Mouse (Mus musculus): ENCODE measurements at regions not wholly inside any gene's neighbourhood (a gene's known extent, or its start where the extent isn't known, plus 50 kb on each side); places are given as distances from the start of the nearest gene placed in this dataset.

DNA sequence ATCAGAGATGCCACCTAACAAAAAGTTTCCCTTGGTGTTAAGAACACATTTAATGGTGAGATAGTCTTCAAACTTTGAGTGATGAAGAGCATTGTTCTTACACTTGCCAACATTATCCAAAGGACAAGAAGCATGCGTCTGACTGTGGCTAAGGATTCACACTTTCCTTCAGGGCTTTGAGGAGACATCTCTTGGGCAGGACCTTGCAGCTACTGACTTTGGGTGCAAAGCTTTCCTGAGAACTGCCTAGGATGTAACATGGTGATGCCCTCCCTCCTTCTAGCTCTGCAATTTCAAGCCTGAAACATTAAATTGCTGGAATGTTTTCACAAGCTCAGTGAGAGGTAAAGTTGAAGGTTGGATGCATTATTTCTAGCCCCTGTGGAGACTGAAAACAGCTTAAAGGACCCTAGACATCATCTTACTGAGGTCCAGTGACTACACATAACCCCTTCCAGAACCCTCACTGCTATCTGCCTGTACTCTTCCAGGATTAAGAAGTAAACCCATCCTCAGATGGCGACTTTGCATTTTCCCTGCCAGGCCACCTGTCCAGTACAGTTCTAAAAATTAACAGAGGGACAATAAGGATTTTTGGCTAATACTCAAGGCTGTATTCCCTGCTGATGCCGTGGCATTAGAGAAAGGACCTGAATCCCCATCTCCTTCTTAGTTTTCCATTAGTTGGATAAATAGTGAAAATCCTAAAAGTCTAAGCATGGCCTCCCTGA is 137.3 kb upstream of the Sptlc3 start:
- no peak for TF ChIP-seq CTCF (IDR thresholded peaks at IDR 0.05; ENCODE audit: control insufficient read depth, insufficient read depth, insufficient read length)
- no peak for TF ChIP-seq MYOG (IDR thresholded peaks at IDR 0.05; ENCODE audit: control insufficient read depth, extremely low read depth, insufficient read length)
- no peak for TF ChIP-seq CEBPB (IDR thresholded peaks at IDR 0.05; ENCODE audit: low read depth)
- no peak for TF ChIP-seq USF1 (IDR thresholded peaks at IDR 0.05; ENCODE audit: low read depth)
